Mouse (Mus musculus) ES-Bruce4 (cell line): ENCODE results near the gene Sept9.

ENCODE experiments used
- CTCF ChIP-seq: IDR thresholded peaks from one replicate; pipeline ENCODE4 v1.8.1; 2011; ENCODE audit warnings: low read depth, low read length
- EP300 ChIP-seq: IDR thresholded peaks from 2 replicates; pipeline ENCODE4 v1.6.1; 2011; ENCODE audit warnings: low read depth, low read length; ENCODE audit not compliant: insufficient read depth
- POLR2A ChIP-seq: IDR thresholded peaks from one replicate; pipeline ENCODE4 v1.8.1; 2011; ENCODE audit warnings: low read length; ENCODE audit not compliant: insufficient read depth

GRCm38 (mm10) chr11:117160791-117161190, 38.7 kb upstream of the Sept9 start:
- no peak for TF ChIP-seq EP300
- no peak for TF ChIP-seq POLR2A
- no peak for TF ChIP-seq CTCF
